Mouse (Mus musculus): ENCODE results near the gene Hcar1. TPM values are rescaled to one million over a fixed set of nuclear protein-coding genes. Genes with fewer than 3 reads are reported as not detected.

The Hcar1 gene
- total and polyA plus RNA-seq, 3 experiments: not detected

GRCm38 (mm10) chr5:123866457-123866856 is 13.4 kb downstream of the Hcar1 start:
- H3K27me3 ChIP-seq (ENCODE audit: control insufficient read depth in 1 of 2, insufficient read depth in 2 of 2, low read length in 2 of 2): no peaks in the 10 kb centered on the region; a peak in 1 of 4 replicates
- no peak overlapping the region for H3K27ac ChIP-seq (ENCODE audit: control insufficient read depth, low read depth, low read length)
- H3K9me3 ChIP-seq (replicated peaks; ENCODE audit: insufficient read depth, low read length): no peaks in the 10 kb centered on the region
- no peaks in the 10 kb centered on the region for H3K79me2 ChIP-seq (ENCODE audit: control insufficient read depth, insufficient read depth, low read length, poor library complexity)
- H3K4me3 ChIP-seq (ENCODE audit: control insufficient read depth in 1 of 2, insufficient read depth in 1 of 2, low read depth in 2 of 2, low read length in 2 of 2): no peak overlapping the region
- no peak for TF ChIP-seq BHLHE40 (IDR thresholded peaks at IDR 0.05; ENCODE audit: borderline replicate concordance, low read depth, low read length)
- TF ChIP-seq ZNF384 (IDR thresholded peaks at IDR 0.05; ENCODE audit: low read depth, low read length): peak; percentile 85
- no peaks in the 10 kb centered on the region for H3K36me3 ChIP-seq (ENCODE audit: control insufficient read depth in 1 of 2, insufficient read depth in 2 of 2, low read length in 2 of 2)
- no peak for DNase-seq (ENCODE audit: low read depth, low spot score)
- H3K4me1 ChIP-seq (ENCODE audit: control insufficient read depth in 1 of 2, insufficient read depth in 2 of 2, low read length in 2 of 2): no peaks in the 10 kb centered on the region
- no peak overlapping the region for H3K9ac ChIP-seq (ENCODE audit: control insufficient read depth, low read depth, low read length, poor library complexity, severe bottlenecking)

- no peak for DNase-seq (ENCODE audit: low read depth, low spot score)
- H3K4me3 ChIP-seq (ENCODE audit: control insufficient read depth in 1 of 2, insufficient read depth in 1 of 2, low read depth in 2 of 2, low read length in 2 of 2): no peak within 1 kb of the TSS
- no peaks in the 10 kb centered on the region for H3K9me3 ChIP-seq (replicated peaks; ENCODE audit: insufficient read depth, low read length)
- TF ChIP-seq MEF2A (IDR thresholded peaks at IDR 0.05; ENCODE audit: extremely low read depth, insufficient replicate concordance, low read depth, low read length, poor library complexity, severe bottlenecking): no peak
- no peak for TF ChIP-seq POLR2AphosphoS2 (IDR thresholded peaks at IDR 0.05; ENCODE audit: low read length)
- no peak for TF ChIP-seq UBTF (IDR thresholded peaks at IDR 0.05; ENCODE audit: borderline replicate concordance, insufficient read depth, low read depth, low read length)
- TF ChIP-seq TAL1 (IDR thresholded peaks at IDR 0.05; ENCODE audit: low read length): no peak
- TF ChIP-seq ZKSCAN1 (IDR thresholded peaks at IDR 0.05; ENCODE audit: low read depth, low read length): no peak
- no peak for TF ChIP-seq USF2 (IDR thresholded peaks at IDR 0.05; ENCODE audit: borderline replicate concordance in 1 of 2, insufficient read depth in 1 of 2, low read depth in 1 of 2, low read length in 2 of 2)
- no peak for TF ChIP-seq ZMIZ1 (IDR thresholded peaks at IDR 0.05; ENCODE audit: low read depth, low read length)
- no peak for TF ChIP-seq MYB (IDR thresholded peaks at IDR 0.05; ENCODE audit: low read depth, low read length)
- no peak for TF ChIP-seq GABPA (IDR thresholded peaks at IDR 0.05; ENCODE audit: low read depth, low read length)
- TF ChIP-seq RAD21 (IDR thresholded peaks at IDR 0.05; ENCODE audit: low read depth, low read length): no peak
- TF ChIP-seq HCFC1 (IDR thresholded peaks at IDR 0.05; ENCODE audit: low read depth, low read length): no peak
- TF ChIP-seq JUND (IDR thresholded peaks at IDR 0.05; ENCODE audit: low read depth, low read length): no peak
- TF ChIP-seq MAZ (IDR thresholded peaks at IDR 0.05; ENCODE audit: low read depth, low read length): no peak
- no peaks in the 10 kb centered on the region for H3K79me2 ChIP-seq (ENCODE audit: control insufficient read depth, insufficient read depth, low read length, poor library complexity)
- H3K27ac ChIP-seq (ENCODE audit: control insufficient read depth, low read depth, low read length): no peak within 1 kb of the TSS
- no peak within 1 kb of the TSS for H3K9ac ChIP-seq (ENCODE audit: control insufficient read depth, low read depth, low read length, poor library complexity, severe bottlenecking)
- H3K36me3 ChIP-seq (ENCODE audit: control insufficient read depth in 1 of 2, insufficient read depth in 2 of 2, low read length in 2 of 2): no peaks in the 10 kb centered on the region
- no peaks in the 10 kb centered on the region; a peak in 2 of 4 replicates for H3K27me3 ChIP-seq (ENCODE audit: control insufficient read depth in 1 of 2, insufficient read depth in 2 of 2, low read length in 2 of 2)
- H3K4me1 ChIP-seq (ENCODE audit: control insufficient read depth in 1 of 2, insufficient read depth in 2 of 2, low read length in 2 of 2): no peaks in the 10 kb centered on the region
Observed at GRCm38 (mm10) chr5:123865365-123865764, 14.5 kb downstream of the Hcar1 start, which contains the start of gene Hcar2. TSS of gene Hcar2 (minus strand) at chr5:123865499.

Data from MEL (cell line).